In the genomic region with DNA sequence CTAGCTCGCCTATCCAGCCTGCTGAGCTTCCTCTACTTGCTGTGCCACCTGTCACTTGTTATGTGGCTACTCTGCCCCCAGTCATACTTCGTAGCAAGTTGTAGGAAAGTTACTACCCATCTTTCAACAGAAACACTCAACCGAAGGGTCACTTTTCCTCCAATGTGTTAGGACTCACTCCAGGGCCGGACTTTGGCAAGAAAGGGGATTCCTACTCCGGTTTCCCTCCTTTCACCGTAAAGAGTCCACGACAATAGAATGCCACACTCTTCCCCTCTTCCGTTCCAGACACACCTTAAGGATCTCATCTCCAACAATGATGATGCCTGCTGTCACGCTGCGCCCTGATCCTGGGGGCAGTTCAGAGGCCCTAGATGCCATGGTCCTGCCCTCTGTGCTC, we compare ENCODE assay signal across 8 mouse cellular contexts. TPM values are rescaled to one million over a fixed set of nuclear protein-coding genes. Genes with fewer than 3 reads are reported as not detected.
DNase-seq lines count a peak whose midpoint lies in the region; ATAC-seq and TF ChIP-seq lines count a peak whose summit lies in the region.

No protein-coding gene starts in this region.

- TF ChIP-seq CTCF in hindbrain, postnatal 0 days (IDR thresholded peaks at IDR 0.05; ENCODE audit: low read depth), result no peak

- H3K4me1 ChIP-seq in kidney, embryonic 16.5 days (ENCODE audit: insufficient read depth, low read length), result peaks cover 7% of the 10 kb centered on the region
- peaks cover 3% of the 10 kb centered on the region; the same call in 1 of the 2 replicates for H3K4me1 ChIP-seq in embryonic facial prominence, embryonic 11.5 days (ENCODE audit: control insufficient read depth, insufficient read depth, low read length)
- 0 out of 2 replicates have a peak, but pooled peaks cover 4% of the 10 kb centered on the region for H3K4me1 ChIP-seq in hindbrain, postnatal 0 days (ENCODE audit: insufficient read depth, low read length)
- H3K4me1 ChIP-seq in midbrain, embryonic 16.5 days (ENCODE audit: control insufficient read depth, insufficient read depth, low read length), result peaks cover 11% of the 10 kb centered on the region

- H3K9me3 ChIP-seq in kidney, embryonic 16.5 days (ENCODE audit: low read length), result no peaks in the 10 kb centered on the region
- no peaks in the 10 kb centered on the region for H3K9me3 ChIP-seq in embryonic facial prominence, embryonic 11.5 days (replicated peaks; ENCODE audit: control insufficient read depth, low read length)
- H3K9me3 ChIP-seq in hindbrain, postnatal 0 days (ENCODE audit: low read length), result no peaks in the 10 kb centered on the region
- no peaks in the 10 kb centered on the region for H3K9me3 ChIP-seq in midbrain, embryonic 16.5 days (replicated peaks; ENCODE audit: control insufficient read depth, low read length, poor library complexity, severe bottlenecking)

- H3K27me3 ChIP-seq in kidney, embryonic 16.5 days (ENCODE audit: insufficient read depth, low read length), result no peaks in the 10 kb centered on the region
- no peaks in the 10 kb centered on the region for H3K27me3 ChIP-seq in embryonic facial prominence, embryonic 11.5 days (ENCODE audit: control insufficient read depth, insufficient read depth, low read length)
- H3K27me3 ChIP-seq in hindbrain, postnatal 0 days (ENCODE audit: insufficient read depth, low read length), result no peaks in the 10 kb centered on the region
- no peaks in the 10 kb centered on the region for H3K27me3 ChIP-seq in midbrain, embryonic 16.5 days (ENCODE audit: control insufficient read depth, insufficient read depth, low read depth, low read length)

- H3K27ac ChIP-seq in kidney, embryonic 16.5 days (ENCODE audit: low read length), result peak overlapping the region; percentile 57; the same call in 1 of the 2 replicates
- H3K27ac ChIP-seq in embryonic facial prominence, embryonic 11.5 days (replicated peaks; ENCODE audit: low read depth, low read length), result no peak overlapping the region
- peak overlapping the region; percentile 70 for H3K27ac ChIP-seq in hindbrain, postnatal 0 days
- peak overlapping the region; percentile 65 for H3K27ac ChIP-seq in midbrain, embryonic 16.5 days (ENCODE audit: low read length)

- WGBS in kidney, embryonic 16.5 days, result 77% methylated on average over 10 of the region's 10 CpGs
- 81% methylated on average over 10 of the region's 10 CpGs for WGBS in embryonic facial prominence, embryonic 11.5 days
- 80% methylated on average over 10 of the region's 10 CpGs for WGBS in hindbrain, postnatal 0 days
- WGBS in midbrain, embryonic 16.5 days, result 78% methylated on average over 10 of the region's 10 CpGs

- peak overlapping the region; percentile 67 for H3K4me3 ChIP-seq in kidney, embryonic 16.5 days (ENCODE audit: low read length)
- peak overlapping the region; percentile 47 for H3K4me3 ChIP-seq in embryonic facial prominence, embryonic 11.5 days (ENCODE audit: low read depth, low read length)
- H3K4me3 ChIP-seq in hindbrain, postnatal 0 days (ENCODE audit: low read length), result peak overlapping the region; percentile 49
- H3K4me3 ChIP-seq in midbrain, embryonic 16.5 days (ENCODE audit: low read depth, low read length), result peak overlapping the region; percentile 48

- no peak for ATAC-seq in kidney, embryonic 16.5 days (ENCODE audit: low FRiP score, low TSS enrichment)
- ATAC-seq in embryonic facial prominence, embryonic 11.5 days (replicated peaks; ENCODE audit: insufficient number of reproducible peaks, low FRiP score, low TSS enrichment, low read depth), result no peak
- ATAC-seq in hindbrain, postnatal 0 days, result no peak
- ATAC-seq in midbrain, embryonic 16.5 days, result no peak

- H3K4me2 ChIP-seq in kidney, embryonic 16.5 days (replicated peaks; ENCODE audit: low read depth, low read length), result peak overlapping the region; percentile 68
- H3K4me2 ChIP-seq in embryonic facial prominence, embryonic 11.5 days (ENCODE audit: low read depth, low read length), result peak overlapping the region; percentile 59
- peak overlapping the region; percentile 80 for H3K4me2 ChIP-seq in hindbrain, postnatal 0 days (ENCODE audit: low read depth, low read length)
- peak overlapping the region; percentile 85 for H3K4me2 ChIP-seq in midbrain, embryonic 16.5 days (ENCODE audit: low read length)

- no peak for DNase-seq in kidney, postnatal 4 days
- no peak for DNase-seq in embryonic facial prominence, embryonic 11.5 days (ENCODE audit: low spot score)
- DNase-seq in hindbrain, postnatal 0 days (ENCODE audit: low spot score), result no peak
- no peak for DNase-seq in layer of hippocampus, postnatal 36 days
- no peak for DNase-seq in cerebellum, adult 11 months
- no peak for DNase-seq in right cerebral cortex, adult 18-20 months

- peaks cover 34% of the 10 kb centered on the region for H3K36me3 ChIP-seq in kidney, embryonic 16.5 days (ENCODE audit: insufficient read depth, low read length)
- peaks cover 13% of the 10 kb centered on the region for H3K36me3 ChIP-seq in embryonic facial prominence, embryonic 11.5 days (replicated peaks; ENCODE audit: control insufficient read depth, insufficient read depth, low read depth, low read length)
- H3K36me3 ChIP-seq in hindbrain, postnatal 0 days (ENCODE audit: insufficient read depth, low read length), result peaks cover 15% of the 10 kb centered on the region
- H3K36me3 ChIP-seq in midbrain, embryonic 16.5 days (ENCODE audit: control insufficient read depth, insufficient read depth, low read length), result peaks cover 10% of the 10 kb centered on the region; the same call in 1 of the 2 replicates

- peak overlapping the region; percentile 68 for H3K9ac ChIP-seq in kidney, embryonic 16.5 days (replicated peaks; ENCODE audit: low read length)
- H3K9ac ChIP-seq in embryonic facial prominence, embryonic 11.5 days (replicated peaks; ENCODE audit: low read length), result peak overlapping the region; percentile 52
- peak overlapping the region; percentile 49 for H3K9ac ChIP-seq in hindbrain, postnatal 0 days (replicated peaks; ENCODE audit: low read length)
- peak overlapping the region; percentile 65 for H3K9ac ChIP-seq in midbrain, embryonic 16.5 days (ENCODE audit: low read depth, low read length)

RNA-seq across cellular contexts. Expression of gene Flad1, which starts 0.8 kb away (rescaled TPM):
- 35.0 and 39.3 TPM in 2 replicates for polyA plus RNA-seq in kidney, embryonic 16.5 days (2015; fragmentation: Nextera tagmentation; extraction: Ambion mirVana)
- 23.8 and 24.4 TPM in 2 replicates for polyA plus RNA-seq in embryonic facial prominence, embryonic 11.5 days (2014; fragmentation: Nextera tagmentation; extraction: Ambion mirVana)
- 32.1 and 40.7 TPM in 2 replicates for total RNA-seq in hindbrain, postnatal 0 days (2014; rRNA removed)
- polyA plus RNA-seq in hindbrain, postnatal 0 days (2015; fragmentation: Nextera tagmentation; extraction: Ambion mirVana), result 23.8 and 26.8 TPM in 2 replicates
- polyA plus RNA-seq in midbrain, embryonic 16.5 days (2015; fragmentation: Nextera tagmentation; extraction: Ambion mirVana), result 35.4 and 39.1 TPM in 2 replicates
- total RNA-seq in layer of hippocampus, postnatal 36 days (2021), result 10 to 100 TPM; 35.8 to 39.2 TPM

RNA-seq across cellular contexts. Expression of gene Cks1b, which starts 7.3 kb away (rescaled TPM):
- 483 and 495 TPM in 2 replicates for polyA plus RNA-seq in kidney, embryonic 16.5 days (2015; fragmentation: Nextera tagmentation; extraction: Ambion mirVana)
- 648 and 668 TPM in 2 replicates for polyA plus RNA-seq in embryonic facial prominence, embryonic 11.5 days (2014; fragmentation: Nextera tagmentation; extraction: Ambion mirVana)
- total RNA-seq in hindbrain, postnatal 0 days (2014; rRNA removed), result 43.6 and 45.6 TPM in 2 replicates
- polyA plus RNA-seq in hindbrain, postnatal 0 days (2015; fragmentation: Nextera tagmentation; extraction: Ambion mirVana), result 103 and 107 TPM in 2 replicates
- 77.1 and 86.2 TPM in 2 replicates for polyA plus RNA-seq in midbrain, embryonic 16.5 days (2015; fragmentation: Nextera tagmentation; extraction: Ambion mirVana)
- 1 to 10 TPM; 3.1 TPM for total RNA-seq in layer of hippocampus, postnatal 36 days (2021)

RNA-seq across cellular contexts. Expression of gene Shc1, which starts 7.4 kb away (rescaled TPM):
- 115 and 118 TPM in 2 replicates for polyA plus RNA-seq in kidney, embryonic 16.5 days (2015; fragmentation: Nextera tagmentation; extraction: Ambion mirVana)
- polyA plus RNA-seq in embryonic facial prominence, embryonic 11.5 days (2014; fragmentation: Nextera tagmentation; extraction: Ambion mirVana), result 43.6 and 53.0 TPM in 2 replicates
- total RNA-seq in hindbrain, postnatal 0 days (2014; rRNA removed), result 29.6 and 33.4 TPM in 2 replicates
- 12.8 and 13.9 TPM in 2 replicates for polyA plus RNA-seq in hindbrain, postnatal 0 days (2015; fragmentation: Nextera tagmentation; extraction: Ambion mirVana)
- 13.2 and 14.9 TPM in 2 replicates for polyA plus RNA-seq in midbrain, embryonic 16.5 days (2015; fragmentation: Nextera tagmentation; extraction: Ambion mirVana)
- 10 to 100 TPM; 12.1 to 12.4 TPM for total RNA-seq in layer of hippocampus, postnatal 36 days (2021)

RNA-seq across cellular contexts. Expression of gene Lenep, which starts 8.3 kb away (rescaled TPM):
- 0.18 and 1.3 TPM in 2 replicates for polyA plus RNA-seq in kidney, embryonic 16.5 days (2015; fragmentation: Nextera tagmentation; extraction: Ambion mirVana)
- polyA plus RNA-seq in embryonic facial prominence, embryonic 11.5 days (2014; fragmentation: Nextera tagmentation; extraction: Ambion mirVana), result 0.80 TPM in 1 of 2 replicates, not detected in the other
- not detected in 2 replicates for total RNA-seq in hindbrain, postnatal 0 days (2014; rRNA removed)
- polyA plus RNA-seq in hindbrain, postnatal 0 days (2015; fragmentation: Nextera tagmentation; extraction: Ambion mirVana), result not detected in 2 replicates
- 1.4 TPM in 1 of 2 replicates, not detected in the other for polyA plus RNA-seq in midbrain, embryonic 16.5 days (2015; fragmentation: Nextera tagmentation; extraction: Ambion mirVana)
- 1 to 10 TPM; 4.6 to 6.3 TPM for total RNA-seq in layer of hippocampus, postnatal 36 days (2021)

RNA-seq across cellular contexts. Expression of gene Zbtb7b, which starts 16.3 kb away (rescaled TPM):
- polyA plus RNA-seq in kidney, embryonic 16.5 days (2015; fragmentation: Nextera tagmentation; extraction: Ambion mirVana), result 3.3 and 3.5 TPM in 2 replicates
- polyA plus RNA-seq in embryonic facial prominence, embryonic 11.5 days (2014; fragmentation: Nextera tagmentation; extraction: Ambion mirVana), result 0.49 and 1.1 TPM in 2 replicates
- total RNA-seq in hindbrain, postnatal 0 days (2014; rRNA removed), result 3.7 and 5.4 TPM in 2 replicates
- polyA plus RNA-seq in hindbrain, postnatal 0 days (2015; fragmentation: Nextera tagmentation; extraction: Ambion mirVana), result 0.73 and 0.82 TPM in 2 replicates
- polyA plus RNA-seq in midbrain, embryonic 16.5 days (2015; fragmentation: Nextera tagmentation; extraction: Ambion mirVana), result 0.49 and 0.61 TPM in 2 replicates
- total RNA-seq in layer of hippocampus, postnatal 36 days (2021), result 10 to 100 TPM; 15.1 to 16.1 TPM
